In genomic region chr7:54406596-54406995, GRCm38 (mm10) we compare ENCODE assay signal across 20 mouse cellular contexts.
"Had no signal": no experiment of that assay in that cellular context is flagged by ENCODE, and none has a peak within 500 bp of the region (broad histone marks: within the 10 kb centered on the region; RNA-seq: fewer than 3 reads in every experiment).

No protein-coding gene starts in this region.

- ATAC-seq: liver, postnatal 0 days; lung, postnatal 0 days; midbrain, embryonic 13.5 days; midbrain, embryonic 15.5 days had no signal

- H3K36me3 ChIP-seq: lung, embryonic 15.5 days; midbrain, embryonic 13.5 days; midbrain, embryonic 15.5 days; neural tube, embryonic 12.5 days had no signal

- H3K27ac ChIP-seq: lung, embryonic 15.5 days; macrophage; midbrain, embryonic 13.5 days; midbrain, embryonic 15.5 days; neural tube, embryonic 12.5 days had no signal

- H3K4me3 ChIP-seq: lung, embryonic 15.5 days; megakaryocyte, embryonic 14.5 days; midbrain, embryonic 13.5 days; midbrain, embryonic 15.5 days; neural tube, embryonic 12.5 days had no signal

- H3K9me3 ChIP-seq: lung, embryonic 15.5 days; megakaryocyte, embryonic 14.5 days; midbrain, embryonic 13.5 days; midbrain, embryonic 15.5 days; neural tube, embryonic 12.5 days had no signal

- H3K9ac ChIP-seq: liver, postnatal 0 days; lung, embryonic 15.5 days; midbrain, embryonic 13.5 days; midbrain, embryonic 15.5 days; neural tube, embryonic 12.5 days had no signal

- H3K4me1 ChIP-seq: lung, embryonic 15.5 days; megakaryocyte, embryonic 14.5 days; midbrain, embryonic 13.5 days; midbrain, embryonic 15.5 days; neural tube, embryonic 12.5 days had no signal

- H3K4me2 ChIP-seq: lung, embryonic 15.5 days; midbrain, embryonic 11.5 days; midbrain, embryonic 13.5 days; midbrain, embryonic 15.5 days; neural tube, embryonic 12.5 days had no signal

- H3K27me3 ChIP-seq: lung, embryonic 15.5 days; megakaryocyte, embryonic 14.5 days; midbrain, embryonic 13.5 days; midbrain, embryonic 15.5 days; neural tube, embryonic 12.5 days had no signal

- DNase-seq: liver, postnatal 0 days; lung, adult 2 months; lung, postnatal 14 days; lung, postnatal 36 days; retina, postnatal 1 day; right cerebral cortex, adult 18-20 months; right cerebral cortex, postnatal 25 days; right cerebral cortex, postnatal 4 days; spleen, adult 18-20 months; thymus, adult 18-20 months; thymus, postnatal 25 days; thymus, postnatal 4 days had no signal
